Mouse (Mus musculus) small intestine, adult 2 months (tissue): ENCODE measurements at regions not wholly inside any gene's neighbourhood (a gene's known extent, or its start where the extent isn't known, plus 50 kb on each side); places are given as distances from the start of the nearest gene placed in this dataset.

ENCODE experiments used
- CTCF ChIP-seq: fragments of 200-500 bp; IDR thresholded peaks from 2 replicates; pipeline ENCODE4 v1.5.1; 2012; ENCODE audit warnings: low read depth, mild to moderate bottlenecking, control low read depth, inconsistent platforms, low read length, moderate library complexity, mixed read lengths; ENCODE audit not compliant: insufficient replicate concordance, insufficient read length; ENCODE audit errors: extremely low read depth
- POLR2A ChIP-seq: fragments of 200-500 bp; IDR thresholded peaks from 2 replicates; pipeline ENCODE4 v1.6.1; 2012; ENCODE audit warnings: low read depth, mild to moderate bottlenecking, control low read depth, inconsistent platforms, low read length, moderate library complexity

DNA sequence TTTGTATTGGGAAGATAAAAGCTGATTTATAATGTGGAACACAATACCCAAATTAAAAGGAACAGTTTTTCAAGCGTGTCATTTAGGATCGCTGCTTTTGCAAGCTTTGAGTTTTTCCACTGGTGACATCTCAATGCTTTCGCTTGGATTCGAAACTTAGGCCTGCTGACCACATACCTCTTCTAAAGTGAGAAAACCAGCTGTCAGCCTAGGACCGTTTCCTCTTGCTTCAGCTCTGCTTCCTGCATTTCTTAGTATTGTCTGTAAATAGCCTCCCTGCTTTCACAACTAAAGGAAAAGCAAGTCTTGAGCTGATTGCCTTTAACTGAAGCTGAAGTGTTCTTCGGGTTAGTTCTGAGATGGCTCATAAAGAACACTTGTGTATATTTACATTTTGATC, 142.3 kb downstream of the Mid1ip1 start:
- TF ChIP-seq CTCF (no peak), POLR2A (no peak)
